Mouse (Mus musculus) erythroid progenitor cell, adult 5-6 weeks (primary cell): Measurements from ENCODE around the gene Mrgprg. TPM values are rescaled to one million over a fixed set of nuclear protein-coding genes. Genes with fewer than 3 reads are reported as not detected.

ENCODE experiments used
- ATAC-seq: replicated peaks from 2 replicates; pipeline ENCODE4 v1.8.0; 2016; ENCODE audit warnings: moderate number of reproducible peaks, mild to moderate bottlenecking, moderate TSS enrichment, inconsistent platforms; ENCODE audit not compliant: poor library complexity, low FRiP score, severe bottlenecking
- total RNA-seq, 2 experiments: library from RNA; stranded (forward) in 1 of 2; stranded (reverse) in 1 of 2; fragments of 150-400 nt in 1 of 2; fragments of 186-747, 209-891 nt in 1 of 2; gene quantifications; 2 replicates each; pipeline versions ENCODE4 v1.2.3 to v1.2.4; 2015 to 2017; ENCODE audit warnings: low replicate concordance in 2 of 2

Mrgprg gene
- total RNA-seq, 2 experiments from 2014 or later = not detected

GRCm38 (mm10) chr7:143756125-143757026 lies 10.4 kb downstream of the Mrgprg start, which contains the start of gene Osbpl5:
Osbpl5 (minus strand) TSS chr7:143756985.
- no peak for ATAC-seq

- ATAC-seq = no peak
These were observed 11.3 kb downstream of the Mrgprg start for GRCm38 (mm10) chr7:143755357-143756124.

GRCm38 (mm10) chr7:143753990-143754715 lies 12.6 kb downstream of the Mrgprg start:
- 0 out of 2 replicates have a peak, but pooled peaks have one; percentile 35 for ATAC-seq

GRCm38 (mm10) chr7:143752606-143753005 lies 14.2 kb downstream of the Mrgprg start:
- no peak for ATAC-seq

GRCm38 (mm10) chr7:143752056-143752455 lies 14.7 kb downstream of the Mrgprg start:
- ATAC-seq = no peak

- no peak for ATAC-seq
These were observed 15.4 kb downstream of the Mrgprg start for GRCm38 (mm10) chr7:143751380-143751779.

- no peak for ATAC-seq
These were observed 17.7 kb downstream of the Mrgprg start for GRCm38 (mm10) chr7:143749045-143749444.

GRCm38 (mm10) chr7:143748041-143748868 lies 18.5 kb downstream of the Mrgprg start:
- ATAC-seq = no peak

GRCm38 (mm10) chr7:143740653-143741052 lies 26.1 kb downstream of the Mrgprg start:
- ATAC-seq = no peak

GRCm38 (mm10) chr7:143739511-143740461 lies 27.0 kb downstream of the Mrgprg start:
- ATAC-seq = no peak

GRCm38 (mm10) chr7:143738601-143739006 lies 28.2 kb downstream of the Mrgprg start:
- no peak for ATAC-seq

- no peak for ATAC-seq
These were observed 28.6 kb downstream of the Mrgprg start for GRCm38 (mm10) chr7:143738194-143738593.

GRCm38 (mm10) chr7:143733746-143734145 lies 33.0 kb downstream of the Mrgprg start:
- ATAC-seq = no peak

- no peak for ATAC-seq
These were observed 36.9 kb downstream of the Mrgprg start for GRCm38 (mm10) chr7:143729886-143730285.

- no peak for ATAC-seq
These were observed 40.4 kb downstream of the Mrgprg start for GRCm38 (mm10) chr7:143726396-143726795.

- no peak for ATAC-seq
These were observed 43.0 kb downstream of the Mrgprg start for GRCm38 (mm10) chr7:143723841-143724240.

GRCm38 (mm10) chr7:143722646-143723045 lies 44.1 kb downstream of the Mrgprg start:
- ATAC-seq = no peak

- no peak for ATAC-seq
These were observed 49.0 kb downstream of the Mrgprg start for GRCm38 (mm10) chr7:143717811-143718210.
